Mouse (Mus musculus) layer of hippocampus, adult 9-11 months (tissue): ENCODE data around the gene Lpcat3.
"Not testable (repeated sequence)": the region's sequence is repeated elsewhere in the genome, so short reads cannot be mapped to it uniquely, and the experiment has no call there.

ENCODE experiments used
- DNase-seq: peaks from one replicate; pipeline ENCODE4 v3.0.0; 2022

The Lpcat3 gene

DNA sequence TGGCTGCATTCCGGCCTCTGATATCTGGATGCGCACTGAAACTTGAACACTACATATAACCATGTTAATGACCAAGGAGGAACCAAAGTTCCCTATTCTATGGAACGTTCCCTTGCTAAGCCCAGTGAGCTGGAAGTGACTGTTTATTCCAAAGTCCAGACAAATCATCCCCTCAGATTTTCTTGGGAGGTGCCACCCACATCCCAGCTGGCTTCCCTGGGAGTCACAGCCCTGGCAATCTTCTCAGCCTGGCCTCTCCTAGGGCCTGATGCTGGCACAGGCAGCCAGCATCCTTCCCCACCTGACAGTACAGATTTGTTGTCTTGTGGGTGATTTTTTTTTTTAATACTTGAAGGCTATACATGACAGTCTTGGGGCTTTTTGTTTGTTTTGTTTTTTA is 16.7 kb downstream of the Lpcat3 start:
- DNase-seq = no peak

DNA sequence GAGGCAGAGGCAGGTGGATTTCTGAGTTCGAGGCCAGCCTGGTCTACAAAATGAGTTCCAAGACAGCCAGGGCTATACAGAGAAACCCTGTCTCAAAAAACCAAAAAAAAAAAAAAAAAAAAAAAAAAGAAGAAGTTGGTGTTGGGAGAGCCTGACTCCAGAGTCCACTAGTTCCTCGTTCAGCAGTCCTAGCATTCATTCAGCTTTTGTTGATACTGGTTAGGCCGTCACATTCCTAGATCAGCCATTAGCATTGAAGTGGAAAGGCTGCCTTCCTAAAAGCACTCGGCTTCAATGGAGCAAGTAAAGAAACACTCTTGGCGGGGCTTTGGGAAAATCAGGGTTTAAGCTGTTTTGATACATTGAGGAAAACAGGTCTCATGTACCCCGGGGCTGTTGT is 19.5 kb downstream of the Lpcat3 start:
- not testable (repeated sequence) for DNase-seq

DNA sequence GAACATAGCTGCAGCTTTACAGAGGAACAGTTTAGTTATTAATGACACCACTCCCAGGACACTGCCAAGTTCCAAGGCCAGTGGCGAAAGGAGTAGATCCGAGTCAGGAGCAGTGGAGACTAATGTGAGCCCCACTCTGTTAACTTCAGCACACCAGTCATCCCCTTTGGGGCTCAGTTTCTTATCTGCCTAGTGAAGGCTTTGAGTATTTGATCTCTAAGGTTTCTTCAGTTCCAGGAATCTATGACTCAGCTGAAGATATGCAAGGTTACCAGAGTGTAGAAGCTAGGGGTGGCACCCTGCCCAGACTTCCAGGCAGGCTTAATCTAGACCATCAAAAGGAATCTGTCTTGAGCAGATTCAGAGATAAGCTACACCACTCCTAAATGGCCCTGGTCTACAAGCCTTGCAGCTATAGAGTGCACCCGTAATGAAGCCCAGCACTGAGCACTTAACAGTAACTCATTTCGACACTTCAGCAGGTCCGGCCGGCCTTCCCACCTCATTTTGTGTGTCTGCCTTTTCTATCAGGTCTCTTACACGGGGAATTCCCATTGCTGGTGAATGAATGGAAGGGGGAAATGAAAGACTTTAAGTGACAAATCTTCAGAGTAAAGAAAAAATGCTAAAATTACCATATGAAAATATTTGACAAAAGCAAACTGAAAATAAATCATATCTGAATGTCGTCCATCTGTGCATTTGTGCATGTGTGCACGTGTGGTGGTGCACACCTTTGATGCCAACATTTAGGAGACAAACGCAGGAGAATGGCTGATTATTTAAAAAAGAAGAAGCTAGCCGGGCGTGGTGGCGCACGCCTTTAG is 21.0 kb downstream of the Lpcat3 start:
- no peak for DNase-seq

DNA sequence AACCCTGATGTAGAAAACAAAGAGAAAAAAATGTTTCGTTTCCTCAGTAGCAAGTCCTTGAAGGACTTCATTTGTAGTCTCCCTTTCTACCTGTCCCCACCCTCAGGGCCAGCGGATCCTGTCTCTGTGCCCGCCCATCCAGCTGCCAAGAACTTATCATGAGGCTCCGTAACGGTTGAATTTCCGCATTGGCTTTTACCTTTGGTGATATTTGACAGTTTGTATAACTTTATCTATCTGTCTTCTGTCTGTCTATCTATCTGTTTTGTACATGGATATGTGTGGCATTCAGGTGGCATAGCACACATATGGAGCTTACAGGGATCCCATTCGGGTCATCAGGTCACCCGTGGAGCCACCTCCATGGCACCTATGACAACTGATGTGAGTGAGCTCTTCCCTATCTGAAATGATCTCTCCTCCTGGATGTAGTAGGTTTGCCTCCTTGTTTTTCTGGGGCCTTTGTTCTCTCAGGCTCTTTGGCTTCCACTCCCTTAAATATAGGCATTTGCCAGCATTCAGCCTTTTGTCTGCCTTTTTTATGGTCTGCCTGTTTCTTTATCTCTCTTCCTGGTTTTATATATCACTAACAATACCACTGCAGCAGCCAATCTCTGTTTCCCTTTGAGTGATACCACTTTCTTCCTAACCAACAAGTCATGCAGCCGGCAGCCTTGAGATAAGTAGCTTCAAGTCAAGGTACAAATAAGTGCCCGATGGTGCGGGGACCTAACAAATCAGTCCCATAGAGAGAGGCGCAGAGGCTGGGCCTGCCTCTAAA is 23.0 kb downstream of the Lpcat3 start:
- no peak for DNase-seq

DNA sequence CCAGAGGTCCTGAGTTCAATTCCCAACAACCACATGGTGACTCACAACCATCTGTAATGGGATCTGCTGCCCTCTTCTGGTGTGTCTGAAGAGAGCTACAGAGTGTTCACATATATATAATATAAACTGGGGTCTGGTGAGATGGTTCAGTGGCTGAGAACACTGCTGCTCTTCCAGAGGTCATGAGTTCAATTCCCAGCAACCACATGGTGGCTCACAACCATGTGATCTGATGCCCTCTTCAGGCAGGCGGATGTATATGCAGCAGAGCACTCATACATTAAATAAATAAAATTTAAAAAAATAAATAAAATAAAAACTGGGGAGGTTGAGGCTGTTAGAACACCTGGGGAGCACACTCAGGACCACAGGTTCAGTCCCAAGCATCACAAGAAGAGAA is 23.8 kb downstream of the Lpcat3 start:
- not testable (repeated sequence) for DNase-seq

DNA sequence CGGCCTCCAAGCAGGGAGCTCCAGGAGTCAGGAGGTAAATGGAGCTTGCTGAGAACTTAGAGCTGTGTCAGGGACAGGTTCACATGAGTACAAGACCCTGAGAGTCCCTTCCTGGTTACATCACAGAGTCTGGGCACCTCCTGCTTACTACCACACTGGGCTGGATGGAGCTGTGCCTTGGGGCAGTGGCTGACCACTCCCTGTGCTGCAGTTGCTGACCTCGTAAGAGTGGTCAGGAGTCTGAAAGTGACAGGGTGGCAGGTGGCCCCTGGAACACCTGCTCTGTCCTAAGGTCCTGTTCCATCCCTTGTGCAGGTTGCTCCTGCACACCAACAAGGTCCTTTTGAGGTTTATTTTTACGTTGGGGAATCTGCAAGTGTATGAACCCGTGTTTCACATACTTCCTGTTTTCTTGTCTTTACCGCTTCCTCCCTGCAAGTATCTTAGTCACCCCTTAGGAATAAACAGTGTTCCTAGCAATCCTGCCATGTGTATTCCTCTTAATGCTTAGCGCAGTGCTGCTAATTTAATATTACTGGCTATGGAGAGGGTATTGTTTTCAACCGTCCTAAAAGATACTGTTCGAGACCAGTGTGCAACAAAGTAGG is 25.4 kb downstream of the Lpcat3 start:
- DNase-seq = no peak

DNA sequence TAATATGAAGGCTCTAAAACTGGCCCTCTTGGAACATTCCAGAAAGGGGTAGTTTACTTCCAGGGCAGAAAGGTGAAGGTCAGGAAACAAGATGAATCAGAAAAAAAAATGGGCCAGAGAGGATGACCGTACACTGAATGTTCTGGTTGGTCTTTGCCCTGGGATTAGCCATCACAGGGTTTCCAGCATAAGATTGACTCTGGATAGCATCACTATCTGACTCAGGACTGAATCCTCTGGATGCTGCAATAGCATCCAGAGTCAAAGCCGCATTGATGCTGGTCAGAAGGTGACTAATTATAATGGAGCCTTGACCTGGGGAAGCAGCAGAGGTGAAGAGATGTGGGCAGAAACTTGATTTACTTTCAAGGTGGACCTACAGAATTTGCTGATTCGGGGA is 26.2 kb downstream of the Lpcat3 start:
- DNase-seq = no peak

DNA sequence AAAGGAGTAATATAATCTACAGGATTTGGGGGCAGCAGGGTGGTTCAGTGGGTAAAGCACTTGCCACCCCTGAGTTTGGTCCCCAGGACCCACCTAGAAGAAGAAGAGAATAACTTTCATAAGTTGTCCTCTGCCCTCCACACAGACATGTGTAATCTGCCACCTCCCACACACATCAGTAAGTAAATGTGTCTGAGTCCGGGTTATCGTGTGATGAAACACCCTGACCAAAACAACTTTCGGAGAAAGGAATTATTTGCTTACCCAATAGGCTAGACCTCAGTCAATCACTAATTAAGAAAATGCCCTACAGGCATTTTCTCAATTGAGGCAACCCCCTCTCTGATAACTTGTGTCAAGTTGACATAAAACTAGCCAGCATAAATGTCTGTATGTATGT is 27.7 kb downstream of the Lpcat3 start:
- DNase-seq = no peak

DNA sequence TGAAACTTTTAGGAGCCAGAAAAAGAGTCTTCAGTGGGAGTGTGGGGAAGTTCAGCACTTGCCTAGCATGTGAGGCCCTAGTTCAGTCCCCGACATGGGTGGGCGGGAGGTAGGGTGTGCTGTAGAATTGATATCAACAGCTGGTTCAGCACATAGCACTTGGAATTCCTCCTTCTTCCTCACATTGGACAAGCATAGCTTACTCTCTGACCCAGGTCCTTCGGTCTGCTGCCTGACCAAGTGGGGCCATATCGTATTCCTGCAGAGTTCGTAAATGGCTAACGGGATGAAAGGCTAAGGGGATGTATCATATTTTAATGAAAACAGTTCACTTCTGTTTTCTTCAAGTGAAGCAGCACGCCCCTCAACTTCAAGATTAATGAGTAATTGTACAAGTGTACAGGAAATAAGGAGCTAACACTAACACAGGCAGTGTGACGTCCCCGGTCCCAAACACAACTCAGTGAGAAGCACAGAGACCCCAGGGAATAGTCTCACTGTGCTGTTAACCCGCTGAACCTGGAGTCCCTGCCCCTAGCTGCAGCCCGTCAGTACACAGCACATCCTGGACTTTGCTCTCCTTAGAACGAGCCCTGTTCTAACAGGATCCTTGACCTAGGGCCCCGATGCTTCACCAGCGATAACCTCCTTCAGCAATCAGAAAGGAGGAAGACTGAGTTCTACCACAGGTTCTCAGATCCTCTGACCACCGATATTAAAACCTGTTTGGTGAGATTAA is 30.6 kb downstream of the Lpcat3 start:
- no peak for DNase-seq

DNA sequence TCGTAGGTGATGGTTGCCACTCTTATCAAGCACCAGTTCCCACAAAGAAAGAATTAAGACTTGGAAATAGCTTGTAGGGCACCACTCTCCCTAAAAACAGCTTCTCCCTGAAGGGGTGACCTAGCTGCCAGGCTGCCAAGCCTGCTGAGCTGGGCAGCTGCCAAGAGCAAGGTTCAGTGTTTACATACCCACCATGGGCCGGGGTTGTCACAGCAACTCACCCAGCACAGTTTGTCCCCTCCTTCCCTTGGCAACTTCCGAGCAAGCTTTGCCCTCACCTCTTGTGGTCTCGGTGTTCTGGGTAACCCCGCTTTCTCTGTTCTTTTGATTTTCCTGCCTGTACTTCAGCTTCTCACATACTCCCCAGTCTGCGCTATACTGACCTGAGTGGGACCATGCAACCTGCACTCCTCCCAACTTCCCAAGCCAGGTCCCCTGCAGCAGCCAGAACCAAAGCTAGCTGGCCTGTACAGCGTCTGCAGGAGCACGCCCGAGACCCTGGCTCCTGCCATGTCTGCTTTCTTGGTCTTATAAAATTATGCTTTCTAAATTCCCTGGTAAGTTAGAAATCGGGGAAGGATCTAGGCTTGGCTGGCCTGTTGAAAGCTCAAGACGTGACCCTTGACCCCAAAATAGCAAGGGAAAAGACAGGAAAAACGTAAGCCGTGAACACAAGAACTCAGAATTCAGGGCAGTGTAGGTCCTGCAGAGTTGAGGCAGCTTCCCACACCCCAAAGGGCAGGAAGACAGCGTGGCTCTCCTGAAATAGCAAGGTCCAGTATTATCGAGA is 31.5 kb downstream of the Lpcat3 start:
- DNase-seq = peak; percentile 63

DNA sequence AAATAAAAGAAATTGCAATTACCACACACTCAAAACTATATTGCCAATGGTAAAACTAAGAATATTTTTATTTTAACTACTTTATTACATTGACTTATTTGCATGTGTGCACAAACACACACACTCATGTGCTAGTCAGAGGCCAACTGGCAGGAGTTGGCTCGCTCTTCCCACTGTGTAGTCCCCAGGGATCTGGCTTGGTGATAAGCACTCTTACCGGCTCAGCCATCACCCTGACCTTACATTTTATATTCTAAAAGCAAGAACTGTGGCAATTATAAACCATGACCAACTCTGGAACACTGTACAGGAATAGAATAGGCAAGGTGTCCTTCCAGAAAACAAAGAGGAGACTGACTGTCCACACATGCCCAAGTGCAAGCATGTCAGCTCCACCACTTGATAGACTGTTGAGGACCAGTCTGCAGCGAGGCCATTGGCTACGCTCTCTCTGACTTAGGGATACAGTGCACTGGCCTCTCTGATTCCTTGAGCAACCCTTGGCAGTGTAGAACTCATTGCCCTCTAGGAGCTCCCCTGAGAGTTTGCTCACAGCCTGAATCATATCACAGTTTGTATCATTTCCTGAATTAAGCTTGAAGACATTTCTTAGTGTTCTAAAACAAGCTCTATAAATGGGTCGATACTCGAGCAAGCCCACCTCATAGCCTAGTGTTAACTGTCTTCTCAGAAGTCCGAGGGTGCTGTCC is 33.8 kb downstream of the Lpcat3 start:
- DNase-seq = no peak

DNA sequence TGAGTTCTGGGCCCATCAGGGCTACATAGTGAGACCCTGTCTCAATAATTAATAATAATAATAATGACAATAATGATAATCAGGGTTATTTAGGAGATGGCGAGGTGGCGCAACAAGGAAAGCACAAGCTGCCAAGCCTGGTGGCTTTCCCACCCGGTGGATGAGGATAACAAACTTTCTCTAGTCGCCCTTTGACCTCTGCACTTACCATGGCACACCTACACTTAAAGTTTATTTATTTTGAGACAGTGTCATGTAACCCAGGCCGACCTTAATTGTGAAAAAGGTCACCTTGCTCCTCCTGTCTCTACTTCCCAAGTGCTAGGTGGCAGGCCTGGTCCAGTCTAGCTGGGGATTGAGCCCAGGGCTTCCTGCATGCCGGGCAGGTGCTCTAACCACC is 35.9 kb downstream of the Lpcat3 start:
- DNase-seq = no peak

DNA sequence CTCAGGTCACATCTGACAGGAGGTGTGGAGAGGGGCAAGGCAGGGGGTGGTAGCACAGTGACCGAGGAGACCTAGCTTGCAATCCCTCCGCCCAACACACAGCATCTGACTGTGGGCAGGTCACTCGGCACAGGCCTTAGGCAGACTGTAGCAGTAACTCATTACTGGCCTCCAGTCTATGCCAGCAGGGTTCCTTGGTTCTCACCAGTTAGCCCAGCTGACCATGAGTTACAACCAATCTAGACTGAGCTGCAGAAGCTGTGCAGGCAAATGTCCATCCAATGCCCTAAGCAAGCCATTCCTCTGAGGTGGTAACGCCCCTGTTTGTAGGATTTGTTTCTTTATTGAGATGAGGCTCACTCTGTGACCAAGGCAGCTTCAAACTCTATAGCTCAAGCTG is 36.5 kb downstream of the Lpcat3 start:
- no peak for DNase-seq

DNA sequence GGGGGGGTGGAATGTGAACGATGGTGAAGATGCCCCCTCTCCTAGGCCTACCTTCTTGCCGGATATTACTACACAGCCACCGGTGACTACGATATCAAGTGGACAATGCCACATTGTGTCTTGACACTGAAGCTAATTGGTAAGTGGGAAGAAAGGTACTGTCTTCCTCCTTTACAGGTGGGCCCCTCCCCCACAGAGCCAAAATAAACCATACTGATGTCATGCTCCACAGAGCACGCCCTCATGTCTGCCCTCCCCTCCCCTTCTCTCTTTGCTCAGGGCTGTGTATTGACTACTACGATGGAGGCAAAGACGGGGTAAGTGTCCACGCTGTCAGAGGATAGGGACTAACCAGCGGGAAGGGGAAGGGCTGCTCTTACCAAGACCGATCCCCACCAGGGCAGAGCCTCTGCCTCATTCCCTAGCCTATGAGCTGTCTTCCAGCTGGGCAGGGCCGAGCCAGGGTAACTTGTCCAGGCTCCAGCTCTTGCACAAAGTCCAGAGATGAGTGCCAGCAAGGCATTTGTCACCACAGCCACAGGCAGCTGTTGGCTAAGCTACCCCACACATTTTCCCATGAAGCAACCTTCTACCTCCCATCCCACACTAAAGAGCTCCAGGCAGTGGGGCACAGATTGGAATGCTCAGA is 37.3 kb downstream of the Lpcat3 start:
- peak; percentile 82 for DNase-seq

DNA sequence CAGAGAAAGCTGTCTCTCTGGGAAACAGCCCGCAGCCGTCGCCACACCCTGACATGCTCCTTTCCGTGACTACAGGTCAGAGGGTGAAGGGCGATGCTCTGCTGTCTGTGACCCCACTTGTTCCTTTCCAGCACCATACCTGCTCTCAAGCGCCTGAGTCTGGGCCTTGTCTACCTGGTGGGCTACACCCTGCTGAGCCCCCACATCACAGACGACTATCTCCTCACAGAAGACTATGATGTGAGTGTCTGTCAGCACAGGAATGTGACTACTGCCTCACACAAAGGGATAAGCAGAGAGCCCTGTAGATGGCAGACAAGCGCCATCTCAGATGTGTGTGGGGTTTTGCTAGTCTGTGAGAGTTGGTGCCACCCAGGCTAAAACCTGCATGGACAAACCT is 38.5 kb downstream of the Lpcat3 start:
- no peak for DNase-seq

DNA sequence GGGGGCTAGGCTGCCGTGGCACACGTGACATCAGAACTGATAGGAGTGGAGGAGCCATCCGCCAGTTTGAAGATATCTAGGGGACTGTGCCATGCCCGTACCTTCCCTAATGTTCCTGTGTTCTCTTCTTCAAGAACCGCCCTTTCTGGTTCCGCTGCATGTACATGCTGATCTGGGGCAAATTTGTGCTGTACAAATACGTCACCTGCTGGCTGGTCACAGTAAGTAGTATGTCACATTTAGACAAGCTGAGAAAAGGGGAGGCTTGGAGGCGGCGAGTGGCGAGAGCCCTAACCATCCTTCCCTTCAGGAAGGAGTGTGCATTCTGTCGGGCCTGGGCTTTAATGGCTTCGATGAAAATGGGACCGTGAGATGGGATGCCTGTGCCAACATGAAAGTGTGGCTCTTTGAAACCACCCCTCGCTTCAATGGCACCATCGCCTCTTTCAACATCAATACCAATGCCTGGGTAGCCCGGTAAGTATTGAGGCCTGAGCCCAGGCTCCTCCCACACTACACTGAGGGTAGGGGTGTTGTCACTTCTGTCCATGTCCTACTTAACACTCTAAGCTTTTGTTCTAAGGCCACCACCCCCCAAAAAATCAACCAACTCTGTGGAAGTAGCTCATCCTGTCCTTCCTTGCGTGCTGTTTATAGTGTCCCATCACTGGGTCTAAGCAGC is 39.4 kb downstream of the Lpcat3 start:
- no peak for DNase-seq

DNA sequence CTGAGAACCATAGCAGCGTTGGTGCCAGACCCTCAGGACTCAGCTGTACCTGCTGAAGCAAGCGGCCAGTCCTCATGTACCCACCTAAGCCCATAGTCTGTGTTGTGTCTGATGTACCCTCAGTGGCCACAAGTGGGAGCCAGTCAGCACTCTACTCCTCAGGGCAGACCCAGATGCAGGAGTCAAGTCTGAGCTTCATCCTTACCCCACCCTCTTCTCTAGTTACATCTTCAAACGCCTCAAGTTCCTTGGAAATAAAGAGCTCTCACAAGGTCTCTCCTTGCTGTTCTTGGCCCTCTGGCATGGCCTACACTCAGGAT is 39.9 kb downstream of the Lpcat3 start:
- peak; percentile 61 for DNase-seq

DNA sequence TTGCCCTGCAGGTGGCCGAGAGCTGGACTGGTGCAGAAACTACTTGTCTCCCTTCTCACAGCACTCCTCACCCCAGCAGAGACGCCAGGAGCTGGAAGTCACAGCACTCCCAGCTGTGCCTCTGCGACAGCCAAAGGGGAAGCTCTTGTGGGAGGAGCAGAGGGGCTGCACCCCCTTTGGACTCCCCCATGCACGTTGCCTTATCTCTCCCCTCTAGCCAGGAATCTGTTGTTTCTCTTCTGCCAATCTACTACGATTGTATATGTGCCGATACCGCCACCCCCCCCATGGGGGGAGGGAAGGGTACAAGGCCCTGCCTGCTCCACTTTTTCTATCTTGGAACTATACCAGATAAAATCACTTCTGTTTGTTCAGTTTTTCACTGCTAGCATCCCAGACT is 41.0 kb downstream of the Lpcat3 start:
- no peak for DNase-seq

DNA sequence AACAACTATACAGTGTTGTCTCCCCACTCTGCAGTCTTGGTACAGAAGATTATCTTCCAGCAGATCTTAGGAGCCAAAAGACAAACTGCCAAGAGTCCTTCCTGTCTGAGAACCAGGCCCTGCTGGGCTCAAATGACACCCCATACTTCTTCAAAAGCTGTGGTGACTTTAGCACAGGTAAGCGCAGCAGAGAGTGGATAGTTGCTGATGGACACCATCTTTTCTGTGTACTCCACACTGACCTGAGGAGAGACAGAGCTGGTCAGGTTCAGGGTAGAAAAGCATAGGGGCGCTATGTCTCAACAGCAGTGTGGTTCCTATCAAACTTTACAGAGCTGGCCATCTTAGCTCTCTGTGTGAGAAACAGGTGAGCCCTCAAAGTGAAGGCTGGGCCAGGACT is 41.6 kb downstream of the Lpcat3 start:
- DNase-seq = no peak

DNA sequence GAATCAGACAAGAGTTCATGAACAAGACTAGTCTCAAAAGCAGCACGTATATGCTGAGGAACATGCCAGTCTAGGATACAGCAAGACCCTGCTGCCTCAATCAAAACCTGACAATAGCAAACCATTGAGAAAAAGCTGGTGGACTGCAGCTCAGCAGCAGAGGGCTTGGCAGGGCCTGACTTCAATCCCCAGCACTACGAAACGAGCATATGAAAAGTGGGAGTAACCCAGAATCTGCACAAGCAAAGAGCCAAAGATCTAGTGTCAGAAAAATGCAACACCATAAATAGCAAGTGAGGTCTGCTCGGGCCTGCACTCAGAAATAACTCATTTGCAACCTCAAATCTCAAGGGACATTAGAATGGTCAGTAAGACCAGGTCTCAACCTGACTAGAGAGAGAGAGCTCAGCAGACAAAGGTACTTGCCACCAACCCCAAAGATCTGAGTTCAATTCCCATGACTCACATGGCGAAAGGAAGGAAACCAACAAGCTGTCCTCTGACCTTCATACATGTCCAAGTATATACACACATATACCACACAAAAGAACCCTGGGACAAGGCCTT is 43.3 kb downstream of the Lpcat3 start:
- DNase-seq = no peak
